Mouse (Mus musculus) E14TG2a.4 (cell line): ENCODE results near the gene Pih1d1.

Experiments used
- CTCF ChIP-seq: conservative IDR thresholded peaks from 2 replicates; pipeline ENCODE4 v1.5.1; 2014; ENCODE audit warnings: low read length
- POU5F1 ChIP-seq: IDR thresholded peaks from 2 replicates; pipeline ENCODE4 v1.6.1; 2014; ENCODE audit warnings: low read length, borderline replicate concordance

- TF ChIP-seq CTCF (no peak), POU5F1 (no peak)
These were observed 48.6 kb upstream of the Pih1d1 start for GRCm38 (mm10) chr7:45105491-45105890.
